Mouse (Mus musculus): ENCODE data around the gene Igsf10. TPM values are rescaled to one million over a fixed set of nuclear protein-coding genes. Genes with fewer than 3 reads are reported as not detected.

Gene Igsf10
- total RNA-seq, 2 experiments from 2014 or later: 14.4 to 26.0 TPM

DNA sequence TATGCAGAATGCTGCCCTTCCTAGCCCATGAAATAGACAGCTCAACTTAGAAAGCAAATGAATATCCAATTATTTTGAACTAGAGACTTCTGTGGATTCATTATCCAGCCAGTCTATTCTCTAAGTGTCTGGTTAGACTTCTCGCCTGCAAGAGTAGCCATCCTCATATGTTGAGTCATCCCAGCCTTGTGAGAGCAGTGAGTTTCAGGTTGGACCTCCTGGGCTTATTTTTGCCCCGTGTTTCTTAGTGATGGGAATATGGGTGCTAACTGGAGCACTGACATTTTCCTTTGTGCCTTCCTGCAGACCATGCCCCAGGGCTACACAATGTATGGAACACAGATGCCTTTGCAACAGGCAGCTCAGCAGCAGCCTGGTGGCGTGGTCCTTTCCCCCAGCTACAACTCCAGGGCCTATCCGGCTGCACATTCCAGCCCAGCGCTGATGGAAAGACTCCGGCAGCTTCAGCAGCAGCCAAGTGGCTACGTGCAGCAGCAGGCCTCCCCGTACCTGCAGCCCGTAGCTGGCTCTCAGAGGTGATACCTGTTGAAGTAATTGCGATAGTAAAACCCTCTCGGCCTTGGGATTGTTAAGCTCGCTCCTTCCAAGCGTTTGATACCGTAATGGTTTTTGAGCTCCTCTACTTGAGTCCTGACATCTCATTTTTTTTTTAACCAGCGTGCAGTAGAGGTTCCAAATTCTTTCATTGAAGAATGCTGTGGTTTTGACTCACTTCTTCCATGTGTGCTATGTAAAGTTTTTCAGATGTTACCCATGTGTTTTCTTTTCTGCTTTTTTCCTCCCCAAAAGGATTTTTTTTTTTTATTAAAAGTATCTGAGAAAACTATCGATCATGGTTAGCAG lies 48.3 kb downstream of the Igsf10 start:
- intact Hi-C loops (cut with DNase I; ENCODE audit: low total_unique reads): no loop called here
- DNase-seq: no peak

DNA sequence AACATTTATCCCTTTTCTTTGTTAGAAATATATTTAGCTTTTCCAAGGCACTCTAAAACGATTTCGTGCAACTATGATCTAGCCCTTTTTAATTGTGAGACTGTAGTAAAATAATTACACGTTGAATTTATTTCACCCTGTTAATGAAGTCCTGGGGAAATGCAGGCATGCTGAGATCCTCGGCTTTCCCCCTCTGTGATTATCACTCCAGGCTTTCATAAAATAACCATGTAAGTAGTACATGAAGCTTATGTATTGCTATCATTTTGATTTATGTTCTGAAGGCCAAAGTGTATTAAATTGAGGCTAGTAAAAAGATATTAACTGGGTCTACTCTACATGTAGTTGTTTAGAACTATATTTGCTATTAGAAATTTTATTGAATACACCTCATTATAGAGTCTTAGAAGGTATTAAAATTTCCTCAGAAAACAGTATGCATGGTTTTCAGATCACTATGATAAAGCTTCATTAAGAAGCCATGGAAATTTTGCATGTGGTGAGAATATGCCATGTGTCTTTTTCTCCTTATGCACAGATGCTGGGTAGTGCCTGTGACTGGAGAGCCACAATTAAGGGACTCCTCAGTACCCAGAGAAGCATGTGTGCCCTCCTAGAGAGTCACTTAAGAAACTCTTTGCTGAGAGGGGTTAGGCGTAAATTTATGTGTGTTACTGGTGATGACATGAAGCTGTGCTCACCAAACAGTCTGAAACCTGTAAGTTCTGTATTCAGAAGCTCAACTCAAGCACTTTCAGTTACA lies 50.6 kb downstream of the Igsf10 start:
- intact Hi-C loops (cut with DNase I; ENCODE audit: low total_unique reads): no loop called here
- no peak for DNase-seq

DNA sequence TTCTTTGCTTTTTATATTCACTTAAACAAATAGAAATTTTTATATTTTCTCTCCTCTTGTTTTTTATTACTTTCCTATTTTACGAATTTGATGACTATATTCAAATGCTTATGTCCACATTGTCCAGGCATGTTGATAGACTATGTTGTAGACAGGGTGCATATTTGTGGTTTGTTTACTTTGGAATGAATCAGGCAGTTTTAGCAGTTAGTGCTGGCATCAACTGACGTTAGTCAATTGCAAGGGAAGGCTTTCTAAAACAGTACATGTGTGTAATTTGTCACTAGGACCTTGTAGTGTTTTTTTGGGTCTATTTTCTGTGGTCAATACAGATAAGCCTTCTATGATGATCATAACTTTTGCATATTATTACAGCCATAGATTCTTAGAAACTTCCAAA lies 53.6 kb downstream of the Igsf10 start:
- DNase-seq: no peak
- intact Hi-C loops (cut with DNase I; ENCODE audit: low total_unique reads): no loop called here

DNA sequence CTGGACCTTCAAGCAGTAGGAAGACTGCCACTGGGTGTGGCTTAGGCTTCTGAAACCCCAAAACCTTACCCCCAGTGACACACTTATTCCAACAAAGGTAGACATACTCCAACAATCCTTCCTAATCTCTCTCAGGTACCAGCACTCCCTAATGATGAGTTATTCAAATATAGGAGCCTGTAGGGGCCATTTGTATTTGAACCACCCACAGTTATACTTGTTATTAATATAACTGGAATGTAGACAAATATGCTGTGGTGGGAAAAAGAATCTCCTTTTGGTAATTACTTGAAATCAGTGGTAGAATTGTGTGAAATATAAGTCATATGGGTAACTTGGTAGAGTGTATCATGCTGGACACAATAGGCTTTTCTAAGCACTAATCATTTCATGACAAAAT lies 65.6 kb downstream of the Igsf10 start:
- DNase-seq: no peak
- intact Hi-C loops (cut with DNase I; ENCODE audit: low total_unique reads): no loop called here

DNA sequence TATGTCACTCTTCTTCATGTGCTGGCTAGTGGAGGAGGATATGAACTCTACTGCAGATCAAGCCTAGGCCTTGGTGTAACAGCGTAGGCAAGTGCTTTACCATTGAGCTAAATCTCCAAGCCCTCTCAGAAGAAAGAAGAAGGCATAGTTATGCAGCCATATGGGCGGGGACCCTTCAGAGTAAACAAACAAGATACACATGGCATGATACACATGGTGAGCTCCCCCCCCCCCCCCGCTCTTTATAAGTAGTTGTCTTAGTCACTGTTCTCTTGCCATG lies 66.0 kb downstream of the Igsf10 start:
- intact Hi-C loops (cut with DNase I; ENCODE audit: low total_unique reads): no loop called here
- DNase-seq: no peak

DNA sequence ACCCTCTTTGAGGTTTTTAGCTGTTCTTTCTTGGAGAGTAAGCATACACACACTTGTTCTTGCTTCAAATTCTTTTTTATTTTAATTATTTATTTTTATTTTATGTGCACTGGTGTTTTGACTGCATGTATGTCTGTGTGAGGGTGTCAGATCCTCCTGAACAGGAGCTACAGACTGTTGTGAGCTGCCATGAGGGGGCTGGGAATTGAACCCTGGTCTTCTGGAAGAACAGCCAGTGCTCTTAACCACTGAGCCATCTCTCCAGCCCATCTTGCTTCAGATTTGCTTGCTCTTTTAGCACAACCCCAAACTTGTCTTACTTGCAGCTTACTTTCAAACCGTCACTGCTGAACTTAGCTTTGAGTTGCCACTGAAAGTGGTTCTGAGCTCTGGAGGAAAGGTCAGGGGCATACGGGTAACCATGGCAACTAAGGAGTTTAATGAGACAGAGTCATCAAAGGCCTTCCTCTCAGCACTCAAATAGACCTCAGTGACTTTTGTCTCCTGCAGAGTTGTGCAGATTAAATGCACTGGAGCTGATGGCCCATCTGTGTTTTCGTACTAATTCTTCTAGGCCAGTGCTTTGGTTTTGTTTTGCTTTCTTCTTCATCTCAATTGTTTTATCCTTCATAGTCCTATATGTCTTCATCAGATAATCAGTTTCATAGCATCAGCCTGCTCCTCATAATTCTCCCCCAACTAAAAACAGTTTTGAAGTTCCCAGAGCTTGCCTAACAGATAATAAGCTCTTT lies 66.5 kb downstream of the Igsf10 start:
- intact Hi-C loops (cut with DNase I; ENCODE audit: low total_unique reads): no loop called here
- no peak for DNase-seq

DNA sequence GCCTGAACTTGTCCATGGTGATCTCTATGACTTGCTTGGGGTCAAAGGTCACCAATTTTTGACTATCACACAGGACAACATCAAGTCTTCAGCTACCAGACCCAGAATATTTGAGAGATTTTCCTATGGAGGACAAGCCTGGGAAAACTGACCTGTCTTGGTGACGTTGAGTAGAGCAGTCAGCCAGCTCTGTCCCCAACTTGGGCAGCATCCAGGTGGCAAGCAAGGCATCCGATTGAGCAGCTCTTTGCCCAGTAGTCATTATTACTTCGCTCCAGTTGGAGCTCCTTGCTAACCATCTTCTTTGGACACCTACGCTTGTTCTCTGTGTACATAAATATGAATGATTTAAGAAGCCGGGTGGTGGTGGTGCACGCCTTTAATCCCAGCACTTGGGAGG lies 73.4 kb downstream of the Igsf10 start:
- no peak for DNase-seq
- intact Hi-C loops (cut with DNase I; ENCODE audit: low total_unique reads): no loop called here

Other genes with a start within 250 kb of the Igsf10 start
- not detected for gene Gpr171, start 242.6 kb downstream of the Igsf10 start, total RNA-seq (2021)
- gene P2ry14, start 190.8 kb downstream of the Igsf10 start, total RNA-seq (2021): 1 to 10 TPM; 2.8 to 3.1 TPM
- gene Gpr87, start 149.3 kb downstream of the Igsf10 start, total RNA-seq (2021): not detected
- gene P2ry13, start 133.5 kb downstream of the Igsf10 start, total RNA-seq (2021): under 1 TPM; 0.60 to 0.84 TPM
- 1 to 10 TPM in 1 of 2 experiments, under 1 TPM in 1; 0.60 to 1.8 TPM for gene P2ry12, start 81.5 kb downstream of the Igsf10 start, total RNA-seq (2021)

Measured in gastrocnemius, postnatal 14 days (tissue).